ENCODE assay signal across 25 mouse cellular contexts in the genomic region with DNA sequence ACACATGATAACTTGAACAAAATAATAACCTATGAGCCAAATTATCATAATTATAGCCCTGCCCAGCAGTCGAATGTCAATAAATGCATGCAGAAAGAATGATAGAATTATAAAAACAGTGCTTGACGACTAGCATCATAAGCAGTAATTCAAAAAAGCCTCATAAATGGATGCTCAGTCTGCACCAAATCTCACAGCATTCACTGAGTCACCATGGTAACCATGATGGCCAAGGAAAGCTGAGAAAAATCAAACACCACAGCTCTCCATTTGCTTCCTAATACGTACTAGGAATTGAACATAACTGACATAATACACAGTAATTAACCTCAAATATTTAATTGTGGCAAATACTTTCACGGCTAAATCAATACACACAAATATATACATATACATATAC. TPM values are rescaled to one million over a fixed set of nuclear protein-coding genes. Genes with fewer than 3 reads are reported as not detected.
A peak's percentile ranks its signal among the peaks of the same experiment; 100 is the strongest.
DNase-seq lines count a peak whose midpoint lies in the region; ATAC-seq and TF ChIP-seq lines count a peak whose summit lies in the region.
"Had no signal": no experiment of that assay in that cellular context is flagged by ENCODE, and none has a peak within 500 bp of the region (broad histone marks: within the 10 kb centered on the region; RNA-seq: fewer than 3 reads in every experiment).

No protein-coding gene starts in this region.

- H3K27me3 ChIP-seq in hindbrain, postnatal 0 days (ENCODE audit: insufficient read depth, low read length): no peaks in the 10 kb centered on the region
- no peaks in the 10 kb centered on the region for H3K27me3 ChIP-seq in hindbrain, embryonic 10.5 days (ENCODE audit: insufficient read depth, poor library complexity, severe bottlenecking)
- no peaks in the 10 kb centered on the region for H3K27me3 ChIP-seq in midbrain, embryonic 15.5 days (replicated peaks)
- H3K27me3 ChIP-seq in midbrain, embryonic 10.5 days (ENCODE audit: low read depth, poor library complexity, severe bottlenecking): no peaks in the 10 kb centered on the region
- no peaks in the 10 kb centered on the region for H3K27me3 ChIP-seq in lung, postnatal 0 days (replicated peaks; ENCODE audit: insufficient read depth, low read length)
- H3K27me3 ChIP-seq: CH12.LX; neural tube, embryonic 13.5 days had no signal

- peak; percentile 28 for DNase-seq in hindbrain, postnatal 0 days (ENCODE audit: low spot score)
- no peak for DNase-seq in hindbrain, embryonic 10.5 days (ENCODE audit: low spot score)
- DNase-seq in midbrain, embryonic 10.5 days (ENCODE audit: low spot score): no peak
- DNase-seq in brain, embryonic 18.5 days (ENCODE audit: low read depth, low spot score): peak; percentile 28
- DNase-seq in telencephalon, adult 2 months (ENCODE audit: low read depth, low spot score): peak; percentile 13
- DNase-seq in lung, postnatal 0 days (ENCODE audit: low spot score): no peak
- DNase-seq: adrenal gland, postnatal 36 days; B cell, adult 2 months; cerebellum, adult 18-20 months; cerebellum, postnatal 14 days; kidney, adult 9 months; kidney, postnatal 14 days; retina, postnatal 1 day had no signal

- no peak for ATAC-seq in hindbrain, postnatal 0 days
- ATAC-seq in midbrain, embryonic 15.5 days (replicated peaks): peak; percentile 63; the same call in 1 of the 2 replicates
- ATAC-seq in lung, postnatal 0 days: no peak
- ATAC-seq: hindbrain, embryonic 16.5 days; intestine, embryonic 16.5 days; Patski had no signal

- WGBS in hindbrain, postnatal 0 days: 61% methylated on average over 4 of the region's 4 CpGs
- WGBS in hindbrain, embryonic 10.5 days: 79% methylated on average over 4 of the region's 4 CpGs
- WGBS in midbrain, embryonic 15.5 days: 53% methylated on average over 4 of the region's 4 CpGs
- WGBS in midbrain, embryonic 10.5 days: 74% methylated on average over 4 of the region's 4 CpGs
- 64% methylated on average over 4 of the region's 4 CpGs for WGBS in lung, postnatal 0 days

- H3K9ac ChIP-seq in hindbrain, postnatal 0 days (replicated peaks; ENCODE audit: low read length): no peak overlapping the region
- no peak overlapping the region for H3K9ac ChIP-seq in midbrain, embryonic 15.5 days
- no peak overlapping the region for H3K9ac ChIP-seq in lung, postnatal 0 days (replicated peaks; ENCODE audit: low read depth)
- H3K9ac ChIP-seq: neural tube, embryonic 13.5 days had no signal

- no peaks in the 10 kb centered on the region for H3K9me3 ChIP-seq in hindbrain, postnatal 0 days (ENCODE audit: low read length)
- no peaks in the 10 kb centered on the region for H3K9me3 ChIP-seq in hindbrain, embryonic 10.5 days
- no peaks in the 10 kb centered on the region for H3K9me3 ChIP-seq in midbrain, embryonic 15.5 days
- H3K9me3 ChIP-seq in midbrain, embryonic 10.5 days (replicated peaks): no peaks in the 10 kb centered on the region
- no peaks in the 10 kb centered on the region for H3K9me3 ChIP-seq in lung, postnatal 0 days (ENCODE audit: low read length)
- H3K9me3 ChIP-seq: G1E; heart, embryonic 10.5 days; neural tube, embryonic 13.5 days had no signal

- no peak overlapping the region for H3K27ac ChIP-seq in hindbrain, postnatal 0 days
- H3K27ac ChIP-seq in hindbrain, embryonic 10.5 days: no peak overlapping the region
- H3K27ac ChIP-seq in midbrain, embryonic 15.5 days: peak overlapping the region; percentile 34; the same call in 1 of the 2 replicates
- H3K27ac ChIP-seq in midbrain, embryonic 10.5 days (replicated peaks): no peak overlapping the region
- no peak overlapping the region for H3K27ac ChIP-seq in lung, postnatal 0 days (ENCODE audit: low read length)
- H3K27ac ChIP-seq: heart, embryonic 10.5 days; macrophage; neural tube, embryonic 13.5 days had no signal

- no peak for TF ChIP-seq CTCF in hindbrain, postnatal 0 days (IDR thresholded peaks at IDR 0.05; ENCODE audit: low read depth)
- no peak for TF ChIP-seq CTCF in lung, postnatal 0 days (IDR thresholded peaks at IDR 0.05)

- H3K36me3 ChIP-seq in hindbrain, postnatal 0 days (ENCODE audit: insufficient read depth, low read length): no peaks in the 10 kb centered on the region
- no peaks in the 10 kb centered on the region for H3K36me3 ChIP-seq in hindbrain, embryonic 10.5 days
- no peaks in the 10 kb centered on the region for H3K36me3 ChIP-seq in midbrain, embryonic 15.5 days (replicated peaks)
- H3K36me3 ChIP-seq in midbrain, embryonic 10.5 days: no peaks in the 10 kb centered on the region
- H3K36me3 ChIP-seq in lung, postnatal 0 days (ENCODE audit: insufficient read depth, low read length): no peaks in the 10 kb centered on the region
- H3K36me3 ChIP-seq: G1E; heart, embryonic 10.5 days; neural tube, embryonic 13.5 days had no signal

- H3K4me1 ChIP-seq in hindbrain, postnatal 0 days (ENCODE audit: insufficient read depth, low read length): no peaks in the 10 kb centered on the region
- H3K4me1 ChIP-seq in hindbrain, embryonic 10.5 days (replicated peaks): no peaks in the 10 kb centered on the region
- no peaks in the 10 kb centered on the region for H3K4me1 ChIP-seq in midbrain, embryonic 15.5 days
- no peaks in the 10 kb centered on the region for H3K4me1 ChIP-seq in midbrain, embryonic 10.5 days
- no peaks in the 10 kb centered on the region for H3K4me1 ChIP-seq in lung, postnatal 0 days (ENCODE audit: insufficient read depth, low read depth, low read length)
- H3K4me1 ChIP-seq: heart, embryonic 10.5 days; neural tube, embryonic 13.5 days had no signal

- no peak overlapping the region for H3K4me3 ChIP-seq in hindbrain, postnatal 0 days (ENCODE audit: low read length)
- H3K4me3 ChIP-seq in hindbrain, embryonic 10.5 days: no peak overlapping the region
- H3K4me3 ChIP-seq in midbrain, embryonic 15.5 days: no peak overlapping the region
- H3K4me3 ChIP-seq in midbrain, embryonic 10.5 days: no peak overlapping the region
- no peak overlapping the region for H3K4me3 ChIP-seq in lung, postnatal 0 days (ENCODE audit: low read depth, low read length)
- H3K4me3 ChIP-seq: heart, embryonic 10.5 days; myocyte; neural tube, embryonic 13.5 days had no signal

- no peak overlapping the region for H3K4me2 ChIP-seq in hindbrain, postnatal 0 days (ENCODE audit: low read depth, low read length)
- no peak overlapping the region for H3K4me2 ChIP-seq in midbrain, embryonic 15.5 days
- H3K4me2 ChIP-seq in lung, postnatal 0 days (replicated peaks; ENCODE audit: low read depth, low read length): no peak overlapping the region
- H3K4me2 ChIP-seq: neural tube, embryonic 13.5 days had no signal

- TF ChIP-seq EP300 in lung, postnatal 0 days (IDR thresholded peaks at IDR 0.05): no peak

RNA-seq across cellular contexts. Expression of gene Tceal3, which starts 44.5 kb away (rescaled TPM):
- 10.2 and 15.4 TPM in 2 replicates for total RNA-seq in hindbrain, postnatal 0 days (2014; rRNA removed)
- 97.8 and 102 TPM in 2 replicates for polyA plus RNA-seq in hindbrain, postnatal 0 days (2015; fragmentation: Nextera tagmentation; extraction: Ambion mirVana)
- 8.3 and 12.2 TPM in 2 replicates for polyA plus RNA-seq in hindbrain, embryonic 10.5 days (2016; fragmentation: Nextera tagmentation; extraction: Ambion mirVana)
- polyA plus RNA-seq in midbrain, embryonic 15.5 days (2015; fragmentation: Nextera tagmentation; extraction: Ambion mirVana): 91.5 and 91.6 TPM in 2 replicates
- 11.3 and 14.1 TPM in 2 replicates for polyA plus RNA-seq in midbrain, embryonic 10.5 days (2016; fragmentation: Nextera tagmentation; extraction: Ambion mirVana)
- polyA plus RNA-seq in lung, postnatal 0 days (2015; fragmentation: Nextera tagmentation; extraction: Ambion mirVana): 2.1 and 3.1 TPM in 2 replicates
- total RNA-seq: CH12.LX; granulocyte monocyte progenitor cell, adult 5-6 weeks; liver, adult 2 months had no signal
- polyA plus RNA-seq: G1E; liver, adult 2 months; macrophage; Patski had no signal

Comparison
In these comparisons a context has a peak if more than half of its experiments do, and no peak if none do; other contexts are left out.
1. DNase-seq: peak in hindbrain, postnatal 0 days (single experiment), brain, embryonic 18.5 days (single experiment) and telencephalon, adult 2 months (single experiment); none in hindbrain, embryonic 10.5 days (single experiment), midbrain, embryonic 10.5 days (single experiment) and lung, postnatal 0 days (single experiment).